Mouse (Mus musculus) CH12.LX (cell line): ENCODE results near the gene S1pr4. TPM values are rescaled to one million over a fixed set of nuclear protein-coding genes. Genes with fewer than 3 reads are reported as not detected.

ENCODE experiments used
- DNase-seq: peaks from one replicate; pipeline ENCODE4 v3.0.0-alpha.2; 2013; ENCODE audit errors: extremely low read depth
- H3K27ac ChIP-seq: 2 replicates; pipeline ENCODE4 v1.5.1; 2012; ENCODE audit warnings: low read depth, mild to moderate bottlenecking, control low read depth, moderate library complexity; ENCODE audit not compliant: insufficient read depth
- H3K27me3 ChIP-seq: replicated peaks from 2 replicates; pipeline ENCODE3; 2012; ENCODE audit warnings: inconsistent platforms
- H3K36me3 ChIP-seq, 2 experiments: replicated peaks in 1 of 2; 2 replicates each; pipeline versions ENCODE3 to v1.6.1; 2012; ENCODE audit warnings: inconsistent platforms in 1 of 2, low read length in 1 of 2, mild to moderate bottlenecking in 1 of 2, mixed read lengths in 1 of 2, moderate library complexity in 1 of 2; ENCODE audit not compliant: control insufficient read depth in 1 of 2, insufficient read depth in 1 of 2
- H3K4me1 ChIP-seq, 2 experiments: 2 replicates each; pipeline ENCODE4 v1.6.1; 2012; ENCODE audit warnings: inconsistent platforms in 1 of 2, moderate library complexity in 1 of 2; ENCODE audit not compliant: insufficient read depth in 2 of 2, control insufficient read depth in 1 of 2
- H3K4me2 ChIP-seq: 2 replicates; pipeline ENCODE4 v1.6.1; 2012; ENCODE audit warnings: low read depth, mild to moderate bottlenecking, control low read depth; ENCODE audit not compliant: poor library complexity, insufficient read depth, severe bottlenecking
- H3K4me3 ChIP-seq, 3 experiments: fragments of 150-350 bp in 1 of 3; sonication (generic) in 1 of 3; replicated peaks in 1 of 3; 2 replicates each; pipeline versions ENCODE3 to v1.5.1; 2011 to 2012; ENCODE audit warnings: low read depth in 2 of 3, low read length in 2 of 3, mild to moderate bottlenecking in 2 of 3, moderate library complexity in 2 of 3, control low read depth in 1 of 3, improper control_type of control experiment in 1 of 3, inconsistent platforms in 1 of 3, mixed read lengths in 1 of 3; ENCODE audit not compliant: poor library complexity in 1 of 3
- H3K79me2 ChIP-seq: replicated peaks from 2 replicates; pipeline ENCODE4 v1.6.1; 2012; ENCODE audit warnings: mild to moderate bottlenecking, moderate library complexity; ENCODE audit not compliant: control insufficient read depth, poor library complexity, insufficient read depth, severe bottlenecking; ENCODE audit errors: extremely low read depth
- H3K9ac ChIP-seq: 2 replicates; pipeline ENCODE4 v1.6.1; 2012; ENCODE audit warnings: low read depth, mild to moderate bottlenecking, control low read depth, moderate library complexity; ENCODE audit not compliant: insufficient read depth
- H3K9me3 ChIP-seq: replicated peaks from 2 replicates; pipeline ENCODE3; 2012; ENCODE audit warnings: low read length, inconsistent platforms, mixed read lengths
- CHD2 ChIP-seq: IDR thresholded peaks from 2 replicates; pipeline ENCODE4 v1.6.1; 2011; ENCODE audit warnings: low read length, improper control_type of control experiment
- CTCF ChIP-seq, 2 experiments: IDR thresholded peaks in 1 of 2; conservative IDR thresholded peaks in 1 of 2; 2 replicates each; pipeline ENCODE4 v1.5.1; 2011 to 2012; ENCODE audit warnings: low read depth in 2 of 2, low read length in 2 of 2, improper control_type of control experiment in 1 of 2, inconsistent platforms in 1 of 2, mild to moderate bottlenecking in 1 of 2, moderate library complexity in 1 of 2
- E2F4 ChIP-seq: IDR thresholded peaks from 2 replicates; pipeline ENCODE4 v1.6.1; 2011; ENCODE audit warnings: low read depth, low read length, improper control_type of control experiment; ENCODE audit not compliant: insufficient replicate concordance
- HCFC1 ChIP-seq: IDR thresholded peaks from 2 replicates; pipeline ENCODE4 v1.6.1; 2012; ENCODE audit warnings: low read depth, mild to moderate bottlenecking, inconsistent platforms, low read length, improper control_type of control experiment
- IRF4 ChIP-seq: IDR thresholded peaks from 2 replicates; pipeline ENCODE4 v1.6.1; 2014; ENCODE audit warnings: low read depth, mild to moderate bottlenecking, inconsistent platforms, low read length, improper control_type of control experiment
- KAT2A ChIP-seq: IDR thresholded peaks from 2 replicates; pipeline ENCODE4 v1.6.1; 2012; ENCODE audit warnings: low read length, improper control_type of control experiment, inconsistent platforms; ENCODE audit not compliant: insufficient replicate concordance
- MAFK ChIP-seq: IDR thresholded peaks from 2 replicates; pipeline ENCODE4 v1.6.1; 2011; ENCODE audit warnings: low read length, improper control_type of control experiment; ENCODE audit not compliant: insufficient replicate concordance
- MAZ ChIP-seq: IDR thresholded peaks from 2 replicates; pipeline ENCODE4 v1.6.1; 2012; ENCODE audit warnings: low read depth, mild to moderate bottlenecking, inconsistent platforms, low read length, improper control_type of control experiment, moderate library complexity
- NELFE ChIP-seq: IDR thresholded peaks from 2 replicates; pipeline ENCODE4 v1.6.1; 2011; ENCODE audit warnings: low read depth, low read length, improper control_type of control experiment
- POLR2A ChIP-seq: IDR thresholded peaks from 2 replicates; pipeline ENCODE4 v1.6.1; 2011; ENCODE audit warnings: low read depth, mild to moderate bottlenecking, improper control_type of control experiment, low read length
- POLR2AphosphoS2 ChIP-seq: IDR thresholded peaks from 2 replicates; pipeline ENCODE4 v1.6.1; 2011; ENCODE audit warnings: low read depth, low read length, improper control_type of control experiment
- RAD21 ChIP-seq: IDR thresholded peaks from 2 replicates; pipeline ENCODE4 v1.6.1; 2011; ENCODE audit warnings: low read depth, mild to moderate bottlenecking, low read length, improper control_type of control experiment, moderate library complexity
- SMC3 ChIP-seq: IDR thresholded peaks from 2 replicates; pipeline ENCODE4 v1.6.1; 2011; ENCODE audit warnings: low read depth, low read length, improper control_type of control experiment
- USF1 ChIP-seq: IDR thresholded peaks from 2 replicates; pipeline ENCODE4 v1.6.1; 2014; ENCODE audit warnings: low read depth, mild to moderate bottlenecking, inconsistent platforms, low read length, improper control_type of control experiment
- ZNF384 ChIP-seq: IDR thresholded peaks from 2 replicates; pipeline ENCODE4 v1.6.1; 2012; ENCODE audit warnings: low read depth, low read length, improper control_type of control experiment, inconsistent platforms
- dilution Hi-C: fragments of 300-500 bp; cut with MboI; formaldehyde crosslinking; loops from 2 replicates; pipeline ENCODE4 v1.14.3; 2020; ENCODE audit warnings: low sequenced_read_pairs; ENCODE audit not compliant: extremely low pct_unique_long_range_greater_than_20kb, extremely low pct_ligation_motif_present
- in situ Hi-C: fragments of 300-500 bp; cut with MboI; formaldehyde crosslinking; loops from 3 replicates; pipeline ENCODE4 v1.14.3; 2019; ENCODE audit warnings: low sequenced_read_pairs, low pct_ligation_motif_present, low pct_unique_long_range_greater_than_20kb, mixed read lengths
- polyA plus RNA-seq: library from polyadenylated mRNA; unstranded; fragments of >175 nt; gene quantifications from 2 replicates; pipeline ENCODE4 v1.2.1, GENCODE M21; 2012; ENCODE audit warnings: low read depth; ENCODE audit not compliant: insufficient read length
- total RNA-seq, 2 experiments: library from RNA; depleted of rRNA; stranded (reverse); fragments of 300-350 nt in 1 of 2; fragments of >200 nt in 1 of 2; gene quantifications; 2 replicates each; pipeline ENCODE4 v1.2.3; 2012 to 2014

S1pr4 gene
- total and polyA plus RNA-seq, 3 experiments, result 0.19 to 0.30 TPM; not detected in 1

GRCm38 (mm10) chr10:81484441-81485059 is 15.4 kb downstream of the S1pr4 start:
- no peak for TF ChIP-seq POLR2A
- TF ChIP-seq USF1, result no peak
- TF ChIP-seq NELFE, result 0 out of 2 replicates have a peak, but pooled peaks have one; percentile 19
- no peaks in the 10 kb centered on the region for H3K79me2 ChIP-seq
- H3K27me3 ChIP-seq, result peaks cover 29% of the 10 kb centered on the region
- H3K9ac ChIP-seq, result no peak overlapping the region
- no peak for DNase-seq
- H3K4me1 ChIP-seq, result peaks cover 3 to 4% of the 10 kb centered on the region in 2 experiments; a peak in 3 of 4 replicates
- in situ Hi-C loops (no loop called here), dilution Hi-C loops (no loop called here)
- H3K27ac ChIP-seq, result no peak overlapping the region
- H3K36me3 ChIP-seq, result peaks cover 30 to 43% of the 10 kb centered on the region in 2 experiments
- H3K9me3 ChIP-seq, result no peaks in the 10 kb centered on the region
- no peak overlapping the region for H3K4me3 ChIP-seq
- H3K4me2 ChIP-seq, result no peak overlapping the region

DNA sequence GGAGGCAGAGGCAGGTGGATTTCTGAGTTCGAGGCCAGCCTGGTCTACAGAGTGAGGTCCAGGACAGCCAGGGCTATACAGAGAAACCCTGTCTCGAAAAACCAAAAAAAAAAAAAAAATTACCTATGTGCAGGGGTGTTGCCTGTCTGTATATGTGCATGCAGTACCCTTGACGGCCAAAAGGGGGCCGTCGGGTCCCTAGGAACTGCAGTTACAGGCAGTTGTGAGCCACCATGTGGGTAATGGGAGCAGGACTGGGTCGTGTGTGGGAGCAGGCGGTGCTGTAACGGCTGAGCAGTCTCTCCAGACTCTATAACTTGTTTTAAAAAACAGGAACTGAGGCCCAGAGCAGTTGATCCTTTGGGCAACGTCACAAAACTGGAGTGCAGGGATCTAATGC is 15.9 kb downstream of the S1pr4 start:
- Histone ChIP-seq H3K36me3 (peaks cover 30 to 38% of the 10 kb centered on the region in 2 experiments), H3K27ac (no peak overlapping the region), H3K9me3 (no peaks in the 10 kb centered on the region), H3K4me2 (no peak overlapping the region), H3K79me2 (no peaks in the 10 kb centered on the region), H3K9ac (no peak overlapping the region), H3K4me3 (no peak overlapping the region), H3K4me1 (peaks cover 3 to 4% of the 10 kb centered on the region in 2 experiments; a peak in 3 of 4 replicates), H3K27me3 (peaks cover 30% of the 10 kb centered on the region)
- DNase-seq, result peak; percentile 53
- peak; percentile 20 to 69; a peak in 2 of 4 replicates for TF ChIP-seq CTCF (conservative IDR thresholded peaks at IDR 0.05 in 1 of 2, IDR thresholded peaks at IDR 0.05 in 1 of 2; ENCODE audit: low read depth in 2 of 2, low read length in 2 of 2)
- peak; percentile 57 for TF ChIP-seq ZNF384
- no peak for TF ChIP-seq HCFC1
- TF ChIP-seq E2F4, result no peak
- TF ChIP-seq MAFK, result no peak
- TF ChIP-seq POLR2AphosphoS2, result no peak
- TF ChIP-seq KAT2A, result no peak
- peak; percentile 30; the same call in 1 of the 2 replicates for TF ChIP-seq SMC3
- TF ChIP-seq RAD21, result peak; percentile 24
- TF ChIP-seq CHD2, result no peak
- in situ Hi-C loops, result no loop called here
- dilution Hi-C loops, result no loop called here

GRCm38 (mm10) chr10:81482533-81482889 is 17.4 kb downstream of the S1pr4 start, which contains the start of gene Celf5:
Gene Celf5 (minus strand): TSS chr10:81482709.
- Histone ChIP-seq H3K4me2 (peak within 1 kb of the TSS; percentile 80), H3K9me3 (no peaks in the 10 kb centered on the region), H3K27ac (no peak within 1 kb of the TSS), H3K4me1 (peaks cover 3 to 4% of the 10 kb centered on the region in 2 experiments; a peak in 3 of 4 replicates), H3K79me2 (no peaks in the 10 kb centered on the region), H3K36me3 (peaks cover 15 to 23% of the 10 kb centered on the region in 2 experiments)
- in situ Hi-C loops, result no loop called here
- peak; percentile 26 for TF ChIP-seq SMC3
- TF ChIP-seq MAZ, result peak; percentile 99
- peak in 1 of 2 experiments; percentile 77; a peak in 2 of 4 replicates for TF ChIP-seq CTCF (conservative IDR thresholded peaks at IDR 0.05 in 1 of 2, IDR thresholded peaks at IDR 0.05 in 1 of 2; ENCODE audit: low read depth in 2 of 2, low read length in 2 of 2)
- TF ChIP-seq IRF4, result no peak
- TF ChIP-seq RAD21, result peak; percentile 4
- TF ChIP-seq, all 38 proteins: peak for 4
- Histone ChIP-seq H3K4me3 (peak within 1 kb of the TSS in 1 of 3 experiments; percentile 43), H3K9ac (0 out of 2 replicates have a peak within 1 kb of the TSS, but pooled peaks have one; percentile 12), H3K27me3 (peaks cover 44% of the 10 kb centered on the region)
- DNase-seq, result no peak
- dilution Hi-C loops, result no loop called here
